Mouse (Mus musculus) midbrain, embryonic 10.5 days (tissue): Measurements from ENCODE around the gene Stag2. TPM values are rescaled to one million over a fixed set of nuclear protein-coding genes. Genes with fewer than 3 reads are reported as not detected.

Source experiments
- DNase-seq: peaks from one replicate; pipeline ENCODE4 v3.0.0-alpha.2; 2017; ENCODE audit warnings: low spot score
- H3K27ac ChIP-seq: fragments of 300-500 bp; sonication (generic); replicated peaks from 2 replicates; pipeline ENCODE4 v1.5.1; 2016; ENCODE audit warnings: mild to moderate bottlenecking
- H3K27me3 ChIP-seq: fragments of 300-500 bp; sonication (generic); 2 replicates; pipeline ENCODE4 v1.6.1; 2016; ENCODE audit warnings: low read depth, mild to moderate bottlenecking; ENCODE audit not compliant: poor library complexity, severe bottlenecking
- H3K36me3 ChIP-seq: fragments of 300-500 bp; sonication (generic); 2 replicates; pipeline ENCODE4 v1.6.1; 2016; ENCODE audit warnings: mild to moderate bottlenecking, moderate library complexity
- H3K4me1 ChIP-seq: fragments of 300-500 bp; sonication (generic); 2 replicates; pipeline ENCODE4 v1.6.1; 2016
- H3K4me3 ChIP-seq: fragments of 300-500 bp; sonication (generic); 2 replicates; pipeline ENCODE4 v1.5.1; 2016; ENCODE audit warnings: mild to moderate bottlenecking, moderate library complexity
- H3K9me3 ChIP-seq: fragments of 300-500 bp; sonication (generic); replicated peaks from 2 replicates; pipeline ENCODE4 v1.6.1; 2016; ENCODE audit warnings: mild to moderate bottlenecking
- WGBS: fragments of 180-500 bp; shearing (Covaris S2); methylation state at CpG from one replicate; pipeline ENCODE4 v1.1.7; 2016; 5-methylcytosine and 5-hydroxymethylcytosine counted together
- polyA plus RNA-seq: library from polyadenylated mRNA; unstranded; fragments of >200 nt; fragmentation: Nextera tagmentation; extraction: Ambion mirVana; gene quantifications from 2 replicates; pipeline ENCODE4 v1.2.1, GENCODE M21; 2016

Gene Stag2
- polyA plus RNA-seq, 1 experiment from 2014 or later: 40.2 TPM

DNA sequence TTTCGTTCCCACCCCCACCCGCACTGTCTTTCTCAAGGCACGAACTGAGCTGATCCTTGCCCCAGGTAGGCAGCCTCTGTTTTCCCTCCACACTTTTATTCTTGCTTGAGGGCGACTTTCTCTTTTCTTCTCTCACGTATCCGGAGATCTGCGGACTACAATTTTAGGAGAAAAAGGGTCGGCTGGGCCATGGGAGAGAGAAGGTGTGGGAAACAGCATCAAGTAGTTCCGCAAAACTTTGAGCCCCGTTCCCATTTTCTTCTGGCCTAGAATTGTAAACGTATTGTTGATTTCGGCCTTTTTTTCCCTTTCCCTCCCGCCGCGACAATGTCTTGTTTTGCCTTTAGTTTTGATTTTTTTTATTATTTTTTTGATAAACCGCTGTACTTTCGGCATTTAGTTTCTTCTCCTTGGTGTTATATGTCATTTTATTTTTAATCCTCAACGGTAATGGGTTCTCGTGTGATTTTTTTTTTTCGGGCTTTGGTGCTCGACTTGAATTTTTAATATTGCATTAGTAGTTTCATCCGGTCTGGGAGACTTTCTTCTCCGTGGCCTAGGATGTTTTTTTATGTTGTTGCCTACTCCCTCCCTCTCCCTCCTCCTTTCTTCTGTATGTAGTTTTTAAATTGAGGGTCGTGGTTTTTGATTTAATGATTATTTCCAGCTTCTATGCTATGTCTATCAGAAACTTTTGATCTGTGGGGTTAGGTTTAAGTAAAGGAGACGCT, 2.1 kb downstream of the Stag2 start:
- Histone ChIP-seq H3K9me3 (peaks cover 19% of the 10 kb centered on the region; the same call in 1 of the 2 replicates), H3K27me3 (no peaks in the 10 kb centered on the region), H3K4me3 (peak overlapping the region; percentile 68), H3K27ac (peak overlapping the region; percentile 98), H3K4me1 (peaks cover 7% of the 10 kb centered on the region; the same call in 1 of the 2 replicates), H3K36me3 (no peaks in the 10 kb centered on the region)
- WGBS: 18% methylated on average over 25 of the region's 25 CpGs
- DNase-seq: no peak

DNA sequence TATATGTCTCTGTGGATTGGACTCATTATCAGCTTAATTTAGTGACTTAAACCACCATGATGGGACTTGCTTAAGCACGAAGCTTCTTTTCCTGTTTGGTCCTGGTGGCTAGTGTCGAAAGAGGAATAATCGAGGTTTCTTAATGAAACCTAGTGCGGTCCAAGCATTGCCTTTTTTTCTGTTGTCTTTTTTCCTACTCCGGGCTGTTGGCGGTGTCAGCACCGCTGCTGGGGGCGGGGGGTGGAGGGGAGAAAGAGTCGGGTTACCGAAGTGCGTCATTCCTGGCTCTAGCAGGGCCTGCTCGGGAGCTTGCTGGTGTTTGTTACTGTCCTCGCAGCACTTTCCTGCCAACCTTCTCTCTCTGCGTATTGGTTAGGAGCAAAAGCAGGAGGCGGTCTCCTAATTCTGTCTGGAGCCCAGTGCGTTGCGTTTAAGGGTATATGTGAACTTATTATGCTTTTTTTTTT, 2.8 kb downstream of the Stag2 start:
- Histone ChIP-seq H3K27me3 (no peaks in the 10 kb centered on the region), H3K9me3 (peaks cover 19% of the 10 kb centered on the region; the same call in 1 of the 2 replicates), H3K4me3 (peak overlapping the region; percentile 68), H3K27ac (peak overlapping the region; percentile 98), H3K36me3 (no peaks in the 10 kb centered on the region), H3K4me1 (peaks cover 7% of the 10 kb centered on the region; the same call in 1 of the 2 replicates)
- peak; percentile 73 for DNase-seq
- 11% methylated on average over 17 of the region's 17 CpGs for WGBS

DNA sequence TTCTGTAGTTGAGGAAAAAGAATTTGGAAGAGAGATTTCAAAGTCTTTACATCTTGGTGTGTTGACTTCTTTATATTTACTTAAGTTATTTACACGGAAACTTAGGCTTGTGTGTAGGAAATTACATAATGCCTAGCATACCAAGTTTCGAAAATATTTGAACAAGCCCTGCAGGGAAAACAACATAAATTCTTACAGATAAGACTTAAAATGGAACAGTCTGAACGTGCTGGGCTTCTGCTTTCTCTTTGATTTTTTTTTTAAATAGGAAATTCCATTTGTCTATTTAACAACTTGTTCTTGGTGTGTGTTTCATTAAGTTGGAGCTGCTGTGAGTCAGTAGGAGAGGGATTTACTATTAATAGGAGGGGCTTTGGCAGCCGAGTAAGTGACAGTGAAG, 3.9 kb downstream of the Stag2 start:
- no peaks in the 10 kb centered on the region for H3K36me3 ChIP-seq
- H3K27me3 ChIP-seq: no peaks in the 10 kb centered on the region
- DNase-seq: no peak
- peak overlapping the region; percentile 68 for H3K4me3 ChIP-seq
- 33% methylated on average over 4 of the region's 4 CpGs for WGBS
- H3K9me3 ChIP-seq: peaks cover 19% of the 10 kb centered on the region; the same call in 1 of the 2 replicates
- H3K4me1 ChIP-seq: peaks cover 7% of the 10 kb centered on the region; the same call in 1 of the 2 replicates
- H3K27ac ChIP-seq: no peak overlapping the region

- H3K4me1 ChIP-seq: no peaks in the 10 kb centered on the region
- no peak overlapping the region for H3K4me3 ChIP-seq
- WGBS: 89% methylated on average over 1 of the region's 1 CpGs
- no peak overlapping the region for H3K27ac ChIP-seq
- peaks cover 5% of the 10 kb centered on the region; the same call in 1 of the 2 replicates for H3K36me3 ChIP-seq
- H3K9me3 ChIP-seq: no peaks in the 10 kb centered on the region; the same call in 1 of the 2 replicates
- H3K27me3 ChIP-seq: no peaks in the 10 kb centered on the region
- DNase-seq: no peak
Observed at GRCm38 (mm10) chrX:42165455-42165854, 16.3 kb downstream of the Stag2 start.

DNA sequence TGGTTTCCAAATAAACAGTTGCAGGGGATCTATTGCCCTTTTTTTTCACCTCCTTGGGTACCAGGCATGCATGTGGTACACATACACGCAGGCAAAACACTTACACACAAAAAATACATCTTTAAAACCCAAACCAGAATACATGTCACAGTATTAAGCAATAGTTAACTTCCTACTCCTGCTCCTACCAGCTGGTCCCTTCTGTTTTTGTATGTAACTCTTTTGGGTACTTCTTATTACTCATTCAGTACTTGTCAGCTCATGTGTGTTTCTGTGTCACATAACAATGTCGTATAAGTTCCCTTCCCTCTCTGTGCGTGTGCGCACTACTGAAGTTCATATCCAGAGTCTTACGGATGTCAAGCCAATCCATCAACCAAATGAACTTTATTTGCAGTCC, 21.7 kb downstream of the Stag2 start:
- H3K36me3 ChIP-seq: no peaks in the 10 kb centered on the region
- no peaks in the 10 kb centered on the region for H3K4me1 ChIP-seq
- no peak overlapping the region for H3K4me3 ChIP-seq
- H3K9me3 ChIP-seq: no peaks in the 10 kb centered on the region
- no peaks in the 10 kb centered on the region for H3K27me3 ChIP-seq
- 94% methylated on average over 5 of the region's 5 CpGs for WGBS
- no peak for DNase-seq
- no peak overlapping the region for H3K27ac ChIP-seq

DNA sequence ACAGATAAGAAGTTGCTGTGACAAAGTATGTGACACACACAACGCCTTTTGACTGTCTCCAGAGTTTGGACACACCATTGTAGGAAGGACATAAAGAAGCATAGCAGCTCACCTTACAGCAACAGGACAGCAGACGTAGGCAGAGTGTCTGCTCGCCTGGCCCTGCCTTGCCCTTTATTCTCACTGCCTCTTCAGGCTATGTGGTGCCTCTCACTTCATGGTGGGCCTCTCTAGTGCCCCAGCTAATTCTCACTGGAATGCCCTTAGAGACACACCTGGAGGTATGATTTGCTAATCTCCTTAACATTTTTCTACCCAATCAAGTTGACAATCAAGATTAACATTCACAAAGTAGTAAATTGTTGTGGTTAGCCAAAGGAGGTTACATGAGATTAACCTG, 38.5 kb downstream of the Stag2 start:
- 72% methylated on average over 3 of the region's 3 CpGs for WGBS

GRCm38 (mm10) chrX:42188825-42189426, 39.8 kb downstream of the Stag2 start:
- H3K36me3 ChIP-seq: no peaks in the 10 kb centered on the region
- H3K4me1 ChIP-seq: no peaks in the 10 kb centered on the region
- no peaks in the 10 kb centered on the region for H3K9me3 ChIP-seq
- no peaks in the 10 kb centered on the region for H3K27me3 ChIP-seq
- H3K4me3 ChIP-seq: no peak overlapping the region
- DNase-seq: no peak
- H3K27ac ChIP-seq: no peak overlapping the region
- WGBS: 85% methylated on average over 2 of the region's 2 CpGs

More for the DNA sequence above, 38.5 kb downstream of the Stag2 start:
- no peak for DNase-seq
- Histone ChIP-seq H3K27ac (no peak overlapping the region), H3K27me3 (no peaks in the 10 kb centered on the region), H3K9me3 (no peaks in the 10 kb centered on the region), H3K36me3 (no peaks in the 10 kb centered on the region), H3K4me1 (no peaks in the 10 kb centered on the region), H3K4me3 (no peak overlapping the region)

DNA sequence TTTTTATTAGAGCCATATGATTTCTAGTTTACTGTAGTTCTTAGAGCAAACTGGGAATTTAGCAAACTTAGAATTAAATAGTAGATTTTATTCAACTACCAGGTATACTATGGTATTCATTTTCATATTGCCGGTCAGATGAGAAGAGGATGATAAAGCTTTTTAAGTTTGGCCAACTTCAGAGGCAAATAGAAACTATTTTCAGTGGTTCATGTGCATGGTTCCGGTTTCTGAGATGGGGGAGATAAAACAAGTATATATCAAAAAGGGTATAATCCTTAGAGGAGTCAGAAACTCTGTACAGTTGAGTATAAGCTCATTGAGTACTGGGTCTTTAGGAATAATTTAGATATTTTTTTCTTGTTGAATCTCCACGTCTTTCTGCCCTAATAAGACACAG, 45.5 kb downstream of the Stag2 start:
- H3K27ac ChIP-seq: no peak overlapping the region
- H3K4me3 ChIP-seq: no peak overlapping the region
- H3K36me3 ChIP-seq: no peaks in the 10 kb centered on the region
- no peaks in the 10 kb centered on the region for H3K27me3 ChIP-seq
- no peak for DNase-seq
- no peaks in the 10 kb centered on the region for H3K9me3 ChIP-seq
- no peaks in the 10 kb centered on the region for H3K4me1 ChIP-seq
- 86% methylated on average over 3 of the region's 3 CpGs for WGBS

DNA sequence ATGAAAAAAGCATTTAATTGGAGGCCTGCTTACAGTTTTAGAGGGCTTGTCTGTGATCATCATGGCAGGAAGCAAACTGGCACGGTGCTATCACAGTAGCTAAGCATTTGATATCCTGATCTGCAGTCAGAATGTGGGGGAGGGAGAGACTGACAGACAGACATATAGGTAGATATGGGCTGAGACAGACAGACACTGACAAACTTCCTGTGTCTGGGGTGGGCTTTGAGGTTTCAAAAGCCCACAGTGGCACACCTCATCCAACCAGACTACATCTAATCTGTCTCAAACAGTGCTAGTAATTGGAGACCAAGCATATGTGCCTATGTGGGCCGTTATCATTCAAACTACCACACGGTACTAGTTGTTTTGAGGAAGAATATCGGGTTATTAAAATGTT, 53.4 kb downstream of the Stag2 start:
- Histone ChIP-seq H3K9me3 (no peaks in the 10 kb centered on the region), H3K27me3 (no peaks in the 10 kb centered on the region), H3K27ac (no peak overlapping the region), H3K4me1 (no peaks in the 10 kb centered on the region), H3K4me3 (no peak overlapping the region), H3K36me3 (peaks cover 19% of the 10 kb centered on the region)
- WGBS: 96% methylated on average over 4 of the region's 4 CpGs
- DNase-seq: no peak

GRCm38 (mm10) chrX:42215742-42216141, 66.6 kb downstream of the Stag2 start:
- H3K27ac ChIP-seq: no peak overlapping the region
- no peaks in the 10 kb centered on the region for H3K9me3 ChIP-seq
- no peaks in the 10 kb centered on the region for H3K27me3 ChIP-seq
- no peak for DNase-seq
- 96% methylated on average over 1 of the region's 1 CpGs for WGBS
- peaks cover 16% of the 10 kb centered on the region for H3K36me3 ChIP-seq
- H3K4me1 ChIP-seq: no peaks in the 10 kb centered on the region
- no peak overlapping the region for H3K4me3 ChIP-seq

DNA sequence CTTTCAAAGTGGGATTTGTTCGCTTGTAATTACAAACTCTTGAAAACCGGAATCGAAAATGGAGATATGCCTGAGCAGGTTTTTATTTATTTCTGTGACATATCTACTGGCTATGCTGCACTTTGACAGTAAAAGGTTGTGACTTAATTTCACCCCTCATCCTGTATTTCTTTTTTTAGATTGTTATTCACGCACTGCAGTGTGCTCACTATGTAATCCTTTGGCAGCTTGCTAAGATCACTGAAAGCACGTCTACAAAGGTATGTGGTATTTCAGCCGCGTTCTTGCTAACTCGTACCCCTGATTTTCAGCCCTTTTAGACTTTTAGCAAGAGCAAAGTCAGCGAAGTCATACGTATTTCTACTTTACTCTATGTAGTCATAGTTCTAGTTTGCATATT, 101.2 kb downstream of the Stag2 start:
- peaks cover 60% of the 10 kb centered on the region for H3K36me3 ChIP-seq
- 91% methylated on average over 10 of the region's 10 CpGs for WGBS

DNA sequence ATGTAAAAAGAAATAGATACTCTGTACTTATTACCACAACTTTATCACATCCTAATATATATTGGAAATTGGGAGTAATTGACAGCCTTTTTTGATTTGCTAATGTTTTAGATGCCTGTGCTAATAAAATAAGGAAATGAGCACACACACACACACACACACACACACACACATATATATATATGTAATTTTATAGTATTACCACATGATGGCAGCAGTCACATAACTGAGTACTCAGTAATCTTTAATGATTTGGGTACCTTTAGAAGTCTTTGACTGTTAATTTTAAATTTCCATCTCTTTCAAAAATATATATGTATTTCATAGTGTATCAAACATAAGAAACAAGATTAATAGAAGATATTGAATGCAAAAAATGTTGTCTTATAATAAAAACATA, 123.6 kb downstream of the Stag2 start:
- Histone ChIP-seq H3K9me3 (no peaks in the 10 kb centered on the region), H3K36me3 (peaks cover 10% of the 10 kb centered on the region; the same call in 1 of the 2 replicates), H3K27ac (no peak overlapping the region), H3K4me1 (no peaks in the 10 kb centered on the region), H3K4me3 (no peak overlapping the region), H3K27me3 (no peaks in the 10 kb centered on the region)
- DNase-seq: no peak

More for the DNA sequence above, 101.2 kb downstream of the Stag2 start:
- Histone ChIP-seq H3K27ac (no peak overlapping the region), H3K4me3 (no peak overlapping the region), H3K4me1 (no peaks in the 10 kb centered on the region), H3K27me3 (no peaks in the 10 kb centered on the region), H3K9me3 (no peaks in the 10 kb centered on the region)
- DNase-seq: no peak

DNA sequence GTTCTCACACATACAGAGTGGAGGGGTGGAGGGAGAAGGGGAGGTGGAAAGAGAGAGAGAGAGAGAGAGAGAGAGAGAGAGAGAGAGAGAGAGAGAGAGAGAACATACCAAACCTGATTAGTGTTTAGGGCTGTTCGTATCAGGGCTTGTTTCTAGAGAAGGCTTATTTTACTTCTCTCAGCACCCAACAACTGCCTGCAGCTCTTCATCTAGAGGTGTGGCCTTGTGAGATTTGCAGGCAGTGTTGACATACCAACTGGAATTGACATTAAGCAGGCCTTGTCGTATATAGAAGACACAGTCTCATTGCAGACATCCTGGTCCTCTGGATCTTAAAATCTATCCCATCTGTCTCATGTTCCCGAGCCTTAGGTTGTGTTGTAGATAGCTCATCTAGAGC, 141.1 kb downstream of the Stag2 start:
- Histone ChIP-seq H3K4me1 (no peaks in the 10 kb centered on the region), H3K27ac (no peak overlapping the region), H3K36me3 (no peaks in the 10 kb centered on the region), H3K9me3 (no peaks in the 10 kb centered on the region), H3K27me3 (no peaks in the 10 kb centered on the region), H3K4me3 (no peak overlapping the region)
- 80% methylated on average over 3 of the region's 3 CpGs for WGBS
- no peak for DNase-seq
